Comparison of ENCODE assay signal across 24 mouse cellular contexts in the genomic region with DNA sequence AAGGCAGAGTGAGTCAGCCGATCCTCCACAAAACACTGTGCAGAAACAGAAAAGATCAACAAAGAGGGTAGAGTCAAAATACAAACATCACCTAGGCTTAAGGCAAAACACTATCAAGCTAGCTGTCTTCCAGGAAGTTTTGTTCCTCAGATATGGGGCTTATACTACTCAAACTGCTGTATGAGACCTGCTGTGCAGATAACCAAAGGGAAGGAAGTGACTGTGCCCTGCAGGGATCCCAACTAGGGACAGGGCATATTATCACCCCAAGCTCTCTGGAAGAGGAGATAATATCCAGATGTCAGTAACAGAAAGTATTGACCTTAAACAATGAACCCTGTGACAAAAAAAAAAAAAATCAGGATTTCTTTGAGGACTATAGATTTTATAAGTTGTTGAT. TPM values are rescaled to one million over a fixed set of nuclear protein-coding genes. Genes with fewer than 3 reads are reported as not detected.
"Had no signal": no experiment of that assay in that cellular context is flagged by ENCODE, and none has a peak within 500 bp of the region (broad histone marks: within the 10 kb centered on the region; RNA-seq: fewer than 3 reads in every experiment).

No protein-coding gene starts in this region.

- H3K4me1 ChIP-seq: lung, embryonic 15.5 days; midbrain, embryonic 13.5 days; midbrain, embryonic 15.5 days; neural tube, embryonic 12.5 days; stomach, embryonic 15.5 days had no signal

- H3K27ac ChIP-seq: lung, embryonic 15.5 days; macrophage; midbrain, embryonic 13.5 days; midbrain, embryonic 15.5 days; neural tube, embryonic 12.5 days; stomach, embryonic 15.5 days; stomach, postnatal 0 days had no signal

- H3K4me2 ChIP-seq: lung, embryonic 15.5 days; midbrain, embryonic 11.5 days; midbrain, embryonic 13.5 days; midbrain, embryonic 15.5 days; neural tube, embryonic 12.5 days; stomach, embryonic 15.5 days had no signal

- H3K4me3 ChIP-seq: lung, embryonic 15.5 days; midbrain, embryonic 13.5 days; midbrain, embryonic 15.5 days; neural tube, embryonic 12.5 days; stomach, embryonic 15.5 days had no signal

- ATAC-seq: lung, postnatal 0 days; midbrain, embryonic 13.5 days; midbrain, embryonic 15.5 days had no signal

- H3K9ac ChIP-seq: lung, embryonic 15.5 days; midbrain, embryonic 13.5 days; midbrain, embryonic 15.5 days; neural tube, embryonic 12.5 days; stomach, embryonic 15.5 days had no signal

- H3K9me3 ChIP-seq: lung, embryonic 15.5 days; midbrain, embryonic 13.5 days; midbrain, embryonic 15.5 days; neural tube, embryonic 12.5 days; stomach, embryonic 15.5 days had no signal

- H3K36me3 ChIP-seq: lung, embryonic 15.5 days; midbrain, embryonic 13.5 days; midbrain, embryonic 15.5 days; neural tube, embryonic 12.5 days; stomach, embryonic 15.5 days had no signal

- DNase-seq: lung, adult 2 months; lung, postnatal 14 days; lung, postnatal 36 days; right cerebral cortex, postnatal 14 days; thymus, adult 2 months; thymus, postnatal 25 days; thymus, postnatal 4 days had no signal

- H3K27me3 ChIP-seq: lung, embryonic 15.5 days; midbrain, embryonic 13.5 days; midbrain, embryonic 15.5 days; neural tube, embryonic 12.5 days; stomach, embryonic 15.5 days had no signal

RNA-seq across cellular contexts. Expression of a gene that starts 27.0 kb away (rescaled TPM):
- total RNA-seq: megakaryocyte, adult 5-6 weeks; midbrain, postnatal 0 days; monocyte, adult 5-6 weeks; neutrophil, adult 5-6 weeks had no signal
- polyA plus RNA-seq: macrophage; midbrain, embryonic 11.5 days; midbrain, embryonic 13.5 days; midbrain, embryonic 15.5 days; spleen, adult 2 months had no signal

RNA-seq across cellular contexts. Expression of a gene that starts 33.0 kb away (rescaled TPM):
- total RNA-seq: megakaryocyte, adult 5-6 weeks; midbrain, postnatal 0 days; monocyte, adult 5-6 weeks; neutrophil, adult 5-6 weeks had no signal
- polyA plus RNA-seq: lung, adult 2 months; lung, embryonic 15.5 days; macrophage; midbrain, embryonic 11.5 days; midbrain, embryonic 15.5 days; neural tube, embryonic 12.5 days; neural tube, embryonic 14.5 days; spleen, adult 2 months; stomach, embryonic 15.5 days; testis, adult 2 months; urinary bladder, adult 2 months had no signal
